In genomic region chr15:36929786-36930185, GRCm38 (mm10) we compare ENCODE assay signal across 22 mouse cellular contexts.
A peak's percentile ranks its signal among the peaks of the same experiment; 100 is the strongest.
DNase-seq lines count a peak whose midpoint lies in the region; ATAC-seq and TF ChIP-seq lines count a peak whose summit lies in the region.
"Had no signal": no experiment of that assay in that cellular context is flagged by ENCODE, and none has a peak within 500 bp of the region (broad histone marks: within the 10 kb centered on the region; RNA-seq: fewer than 3 reads in every experiment).

No protein-coding gene starts in this region.

- H3K9me3 ChIP-seq in E14TG2a.4 (ENCODE audit: low read length): no peaks in the 10 kb centered on the region
- no peaks in the 10 kb centered on the region for H3K9me3 ChIP-seq in forebrain, embryonic 15.5 days
- H3K9me3 ChIP-seq: embryonic facial prominence, embryonic 10.5 days; forebrain, embryonic 13.5 days; heart, embryonic 10.5 days; hindbrain, embryonic 12.5 days had no signal

- ATAC-seq in megakaryocyte-erythroid progenitor cell, adult 5-6 weeks (replicated peaks; ENCODE audit: low FRiP score, low TSS enrichment, poor library complexity, severe bottlenecking): 0 out of 2 replicates have a peak, but pooled peaks have one; percentile 41
- no peak for ATAC-seq in forebrain, embryonic 15.5 days (replicated peaks)
- ATAC-seq: activated CD4-positive, CD25-positive, alpha-beta regulatory T cell, adult 4 months; forebrain, embryonic 13.5 days; hindbrain, embryonic 16.5 days; inflammation-experienced regulatory T-cells, adult 6 months had no signal

- DNase-seq in ES-CJ7 (ENCODE audit: low read depth, low spot score): peak; percentile 72
- DNase-seq in ZHBTc4 (ENCODE audit: low read depth, low spot score): peak; percentile 77
- DNase-seq in right cerebral cortex, postnatal 4 days: no peak
- no peak for DNase-seq in layer of hippocampus, postnatal 14 days (ENCODE audit: low spot score in 2 of 2)
- DNase-seq: adrenal gland, postnatal 14 days; cerebellum, adult 18-20 months; cerebellum, postnatal 10 days; gastrocnemius, adult 2 months; gastrocnemius, postnatal 25 days; heart, adult 18-20 months; heart, postnatal 10 days; heart, postnatal 4 days had no signal

- H3K4me1 ChIP-seq in E14TG2a.4 (replicated peaks; ENCODE audit: low read depth, low read length): peaks cover 66% of the 10 kb centered on the region
- H3K4me1 ChIP-seq in forebrain, embryonic 15.5 days: no peaks in the 10 kb centered on the region
- H3K4me1 ChIP-seq: forebrain, embryonic 13.5 days; heart, embryonic 10.5 days; hindbrain, embryonic 12.5 days had no signal

- no peak for TF ChIP-seq CTCF in E14TG2a.4 (conservative IDR thresholded peaks at IDR 0.05; ENCODE audit: low read length)

- H3K36me3 ChIP-seq in E14TG2a.4 (ENCODE audit: insufficient read depth, low read length): no peaks in the 10 kb centered on the region
- H3K36me3 ChIP-seq in forebrain, embryonic 15.5 days: no peaks in the 10 kb centered on the region
- H3K36me3 ChIP-seq: embryonic facial prominence, embryonic 10.5 days; heart, embryonic 10.5 days; hindbrain, embryonic 12.5 days had no signal

- peak overlapping the region; percentile 20; the same call in 1 of the 2 replicates for H3K4me3 ChIP-seq in E14TG2a.4 (replicated peaks; ENCODE audit: low read length)
- no peak overlapping the region for H3K4me3 ChIP-seq in forebrain, embryonic 15.5 days
- H3K4me3 ChIP-seq: embryonic facial prominence, embryonic 10.5 days; forebrain, embryonic 13.5 days; gastrocnemius, adult 2 months; heart, embryonic 10.5 days; hindbrain, embryonic 12.5 days had no signal

- H3K4me2 ChIP-seq in forebrain, embryonic 15.5 days (replicated peaks): no peak overlapping the region
- H3K4me2 ChIP-seq: forebrain, embryonic 13.5 days; hindbrain, embryonic 12.5 days had no signal

- no peaks in the 10 kb centered on the region for H3K27me3 ChIP-seq in E14TG2a.4 (ENCODE audit: insufficient read depth, low read length)
- H3K27me3 ChIP-seq in forebrain, embryonic 15.5 days: no peaks in the 10 kb centered on the region
- H3K27me3 ChIP-seq: forebrain, embryonic 13.5 days; hindbrain, embryonic 12.5 days had no signal

- H3K9ac ChIP-seq in forebrain, embryonic 15.5 days (replicated peaks): no peak overlapping the region
- H3K9ac ChIP-seq: forebrain, embryonic 13.5 days; hindbrain, embryonic 12.5 days had no signal

- 82% methylated on average over 2 of the region's 2 CpGs for WGBS in forebrain, embryonic 15.5 days

- no peak overlapping the region for H3K27ac ChIP-seq in forebrain, embryonic 15.5 days (replicated peaks)
- H3K27ac ChIP-seq: embryonic facial prominence, embryonic 10.5 days; forebrain, embryonic 13.5 days; gastrocnemius, adult 2 months; heart, embryonic 10.5 days; hindbrain, embryonic 12.5 days had no signal

Comparison
In these comparisons a context has a peak if more than half of its experiments do, and no peak if none do; other contexts are left out.
1. DNase-seq: peak in ES-CJ7 (single experiment) and ZHBTc4 (single experiment); none in right cerebral cortex, postnatal 4 days (single experiment) and layer of hippocampus, postnatal 14 days (0 of 2).